Mouse (Mus musculus) heart, embryonic 10.5 days (tissue): ENCODE results near the gene Camk2d. TPM values are rescaled to one million over a fixed set of nuclear protein-coding genes. Genes with fewer than 3 reads are reported as not detected.

ENCODE experiments used
- DNase-seq: peaks from one replicate; pipeline ENCODE4 v3.0.0-alpha.2; 2017; ENCODE audit warnings: low spot score
- H3K27ac ChIP-seq: fragments of 300-500 bp; sonication (generic); 2 replicates; pipeline ENCODE4 v1.5.1; 2016; ENCODE audit warnings: mild to moderate bottlenecking
- H3K27me3 ChIP-seq: fragments of 300-500 bp; sonication (generic); 2 replicates; pipeline ENCODE4 v1.6.1; 2016; ENCODE audit warnings: mild to moderate bottlenecking; ENCODE audit not compliant: poor library complexity, insufficient read depth, severe bottlenecking
- H3K36me3 ChIP-seq: fragments of 300-500 bp; sonication (generic); 2 replicates; pipeline ENCODE4 v1.6.1; 2016; ENCODE audit warnings: mild to moderate bottlenecking, moderate library complexity
- H3K4me1 ChIP-seq: fragments of 300-500 bp; sonication (generic); 2 replicates; pipeline ENCODE4 v1.6.1; 2016; ENCODE audit warnings: mild to moderate bottlenecking
- H3K4me3 ChIP-seq: fragments of 300-500 bp; sonication (generic); 2 replicates; pipeline ENCODE4 v1.5.1; 2016; ENCODE audit warnings: mild to moderate bottlenecking, moderate library complexity
- H3K9me3 ChIP-seq: fragments of 300-500 bp; sonication (generic); 2 replicates; pipeline ENCODE4 v1.6.1; 2016; ENCODE audit warnings: mild to moderate bottlenecking, moderate library complexity
- WGBS: fragments of 180-500 bp; shearing (Covaris S2); methylation state at CpG from one replicate; pipeline ENCODE4 v1.1.7; 2016; 5-methylcytosine and 5-hydroxymethylcytosine counted together
- polyA plus RNA-seq: library from polyadenylated mRNA; unstranded; fragments of >200 nt; fragmentation: Nextera tagmentation; extraction: Ambion mirVana; gene quantifications from 2 replicates; pipeline ENCODE4 v1.2.1, GENCODE M21; 2016

Camk2d gene
- 58.0 and 93.6 TPM in 2 replicates for polyA plus RNA-seq

DNA sequence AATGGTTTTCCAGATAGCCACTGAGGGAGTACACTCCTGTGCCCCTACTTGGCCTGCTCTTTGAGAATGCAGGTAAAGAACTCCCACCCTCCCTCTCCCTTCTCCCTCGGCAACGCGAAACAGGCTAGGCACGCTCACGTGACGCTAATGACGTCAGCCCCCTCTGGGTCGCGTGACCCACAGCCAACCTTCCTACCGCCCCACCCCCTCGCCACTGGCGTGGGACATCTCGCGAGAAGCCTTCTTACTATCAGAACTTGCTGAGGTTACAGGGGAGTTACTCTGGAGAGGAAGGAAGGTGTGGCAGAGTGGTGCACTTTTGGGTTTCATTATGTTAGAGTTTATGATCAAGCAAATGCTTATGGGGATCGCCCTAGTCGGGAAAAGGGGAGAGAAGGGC is at the start of gene Camk2d:
Camk2d (plus strand) TSS at position 217 of the 400 bp plus-strand sequence.
- WGBS, result 0% methylated on average over 16 of the region's 16 CpGs
- Histone ChIP-seq H3K36me3 (peaks cover 6% of the 10 kb centered on the region), H3K27ac (peak within 1 kb of the TSS; percentile 97), H3K4me3 (peak within 1 kb of the TSS; percentile 84), H3K9me3 (no peaks in the 10 kb centered on the region), H3K27me3 (no peaks in the 10 kb centered on the region), H3K4me1 (0 out of 2 replicates have a peak, but pooled peaks cover 3% of the 10 kb centered on the region)
- DNase-seq, result peak; percentile 96

GRCm38 (mm10) chr3:126547941-126548340 is 48.2 kb upstream of the Camk2d start:
- Histone ChIP-seq H3K4me1 (no peaks in the 10 kb centered on the region), H3K27ac (no peak overlapping the region), H3K27me3 (no peaks in the 10 kb centered on the region)

GRCm38 (mm10) chr3:126563646-126564045 is 32.5 kb upstream of the Camk2d start:
- no peak overlapping the region for H3K27ac ChIP-seq
- 76% methylated on average over 2 of the region's 2 CpGs for WGBS
- H3K4me3 ChIP-seq, result no peak overlapping the region
- H3K9me3 ChIP-seq, result no peaks in the 10 kb centered on the region
- H3K36me3 ChIP-seq, result no peaks in the 10 kb centered on the region
- DNase-seq, result no peak
- H3K27me3 ChIP-seq, result no peaks in the 10 kb centered on the region
- H3K4me1 ChIP-seq, result no peaks in the 10 kb centered on the region

More at GRCm38 (mm10) chr3:126547941-126548340, 48.2 kb upstream of the Camk2d start:
- DNase-seq, result no peak
- Histone ChIP-seq H3K36me3 (no peaks in the 10 kb centered on the region), H3K9me3 (no peaks in the 10 kb centered on the region), H3K4me3 (no peak overlapping the region)

- Histone ChIP-seq H3K4me3 (no peak overlapping the region), H3K27ac (no peak overlapping the region), H3K4me1 (no peaks in the 10 kb centered on the region), H3K36me3 (no peaks in the 10 kb centered on the region), H3K27me3 (no peaks in the 10 kb centered on the region), H3K9me3 (no peaks in the 10 kb centered on the region)
- no peak for DNase-seq
- 89% methylated on average over 1 of the region's 1 CpGs for WGBS
These were observed 25.5 kb upstream of the Camk2d start for GRCm38 (mm10) chr3:126570628-126571027.

- no peaks in the 10 kb centered on the region for H3K27me3 ChIP-seq
- no peaks in the 10 kb centered on the region for H3K9me3 ChIP-seq
- no peak for DNase-seq
- H3K36me3 ChIP-seq, result no peaks in the 10 kb centered on the region
- no peak overlapping the region for H3K27ac ChIP-seq
- H3K4me1 ChIP-seq, result no peaks in the 10 kb centered on the region
- WGBS, result 81% methylated on average over 5 of the region's 5 CpGs
- H3K4me3 ChIP-seq, result no peak overlapping the region
These were observed 23.2 kb upstream of the Camk2d start for GRCm38 (mm10) chr3:126572915-126573314.

- Histone ChIP-seq H3K27ac (no peak overlapping the region), H3K4me1 (no peaks in the 10 kb centered on the region), H3K9me3 (no peaks in the 10 kb centered on the region), H3K4me3 (no peak overlapping the region), H3K36me3 (no peaks in the 10 kb centered on the region), H3K27me3 (no peaks in the 10 kb centered on the region)
- WGBS, result 43% methylated on average over 2 of the region's 2 CpGs
- DNase-seq, result no peak
These were observed 20.2 kb upstream of the Camk2d start for GRCm38 (mm10) chr3:126575927-126576326.

GRCm38 (mm10) chr3:126586134-126586533 is 10.0 kb upstream of the Camk2d start:
- no peak for DNase-seq
- WGBS, result 81% methylated on average over 3 of the region's 3 CpGs
- Histone ChIP-seq H3K4me1 (no peaks in the 10 kb centered on the region), H3K27me3 (no peaks in the 10 kb centered on the region), H3K27ac (no peak overlapping the region), H3K36me3 (no peaks in the 10 kb centered on the region), H3K9me3 (no peaks in the 10 kb centered on the region), H3K4me3 (no peak overlapping the region)

GRCm38 (mm10) chr3:126587477-126587876 is 8.6 kb upstream of the Camk2d start:
- Histone ChIP-seq H3K4me1 (no peaks in the 10 kb centered on the region), H3K9me3 (no peaks in the 10 kb centered on the region), H3K27ac (no peak overlapping the region), H3K27me3 (no peaks in the 10 kb centered on the region), H3K36me3 (no peaks in the 10 kb centered on the region), H3K4me3 (no peak overlapping the region)
- DNase-seq, result no peak
- 82% methylated on average over 3 of the region's 3 CpGs for WGBS

GRCm38 (mm10) chr3:126589556-126589955 is 6.5 kb upstream of the Camk2d start:
- Histone ChIP-seq H3K4me3 (no peak overlapping the region), H3K27ac (no peak overlapping the region), H3K36me3 (no peaks in the 10 kb centered on the region), H3K4me1 (no peaks in the 10 kb centered on the region), H3K27me3 (no peaks in the 10 kb centered on the region), H3K9me3 (no peaks in the 10 kb centered on the region)
- DNase-seq, result no peak
- 90% methylated on average over 7 of the region's 7 CpGs for WGBS

- H3K27me3 ChIP-seq, result no peaks in the 10 kb centered on the region
- H3K9me3 ChIP-seq, result no peaks in the 10 kb centered on the region
- 75% methylated on average over 4 of the region's 4 CpGs for WGBS
- H3K36me3 ChIP-seq, result no peaks in the 10 kb centered on the region
- peak overlapping the region; percentile 97; the same call in 1 of the 2 replicates for H3K27ac ChIP-seq
- 0 out of 2 replicates have a peak overlapping the region, but pooled peaks have one; percentile 84 for H3K4me3 ChIP-seq
- H3K4me1 ChIP-seq, result 0 out of 2 replicates have a peak, but pooled peaks cover 3% of the 10 kb centered on the region
- DNase-seq, result no peak
These were observed 646 bp upstream of the Camk2d start for GRCm38 (mm10) chr3:126595456-126595855.

GRCm38 (mm10) chr3:126596491-126597160 is 524 bp downstream of the Camk2d start:
- H3K27ac ChIP-seq, result peak overlapping the region; percentile 97
- H3K4me1 ChIP-seq, result 0 out of 2 replicates have a peak, but pooled peaks cover 3% of the 10 kb centered on the region
- H3K9me3 ChIP-seq, result no peaks in the 10 kb centered on the region
- H3K36me3 ChIP-seq, result peaks cover 11% of the 10 kb centered on the region
- H3K27me3 ChIP-seq, result no peaks in the 10 kb centered on the region
- DNase-seq, result peak; percentile 91
- peak overlapping the region; percentile 84 for H3K4me3 ChIP-seq
- under 1% methylated on average over 63 of the region's 69 CpGs for WGBS

GRCm38 (mm10) chr3:126597161-126597595 is 1.1 kb downstream of the Camk2d start:
- 1% methylated on average over 49 of the region's 51 CpGs for WGBS
- Histone ChIP-seq H3K4me3 (peak overlapping the region; percentile 84), H3K9me3 (no peaks in the 10 kb centered on the region), H3K27me3 (no peaks in the 10 kb centered on the region), H3K36me3 (peaks cover 16% of the 10 kb centered on the region), H3K27ac (peak overlapping the region; percentile 97), H3K4me1 (0 out of 2 replicates have a peak, but pooled peaks cover 3% of the 10 kb centered on the region)
- DNase-seq, result peak; percentile 91

DNA sequence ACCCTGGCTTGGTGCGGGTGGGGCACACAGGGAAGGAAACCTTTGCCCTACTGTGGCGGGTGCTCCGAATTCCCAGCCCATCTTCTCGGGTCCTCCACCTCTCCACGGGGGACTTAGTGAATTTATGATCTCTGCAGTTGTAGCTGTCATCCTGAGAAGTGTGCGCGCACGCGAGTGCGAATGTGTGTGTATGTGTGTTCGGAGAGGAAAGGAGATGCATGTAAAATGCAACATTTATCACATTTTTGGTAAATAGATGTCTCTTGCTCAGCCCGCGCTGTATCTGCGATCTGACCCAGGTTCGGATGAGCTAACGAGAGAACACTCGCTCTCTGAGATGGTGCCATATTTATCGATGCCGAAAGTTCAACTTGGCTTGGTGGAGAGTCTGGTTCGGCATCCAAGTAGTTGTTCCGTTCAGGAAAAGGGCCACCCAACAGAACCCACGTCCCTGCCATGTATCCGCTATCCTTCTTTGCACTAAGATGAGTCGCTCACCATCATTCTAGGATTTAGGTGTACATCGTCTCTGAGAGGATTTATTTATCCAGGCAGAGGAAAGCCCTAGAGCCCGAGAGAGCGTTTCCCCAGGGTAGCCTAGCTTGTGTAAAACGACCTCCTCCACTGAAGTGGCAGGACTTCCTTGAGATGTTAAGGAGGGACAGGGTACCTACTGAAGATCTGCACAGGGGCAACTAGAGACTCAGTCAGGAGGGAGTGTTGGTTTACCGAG is 1.7 kb downstream of the Camk2d start:
- WGBS, result under 1% methylated on average over 29 of the region's 29 CpGs
- no peaks in the 10 kb centered on the region for H3K27me3 ChIP-seq

More for the DNA sequence above, 1.7 kb downstream of the Camk2d start:
- peak overlapping the region; percentile 97 for H3K27ac ChIP-seq
- no peak for DNase-seq
- H3K4me1 ChIP-seq, result 0 out of 2 replicates have a peak, but pooled peaks cover 3% of the 10 kb centered on the region
- H3K9me3 ChIP-seq, result no peaks in the 10 kb centered on the region
- peak overlapping the region; percentile 84 for H3K4me3 ChIP-seq
- H3K36me3 ChIP-seq, result peaks cover 22% of the 10 kb centered on the region
